Mouse (Mus musculus) liver (tissue): Measurements from ENCODE around the gene Camta1.
A peak's percentile ranks its signal among the peaks of the same experiment; 100 is the strongest.

Experiments
- DNase-seq: peaks from one replicate; pipeline ENCODE4 v3.0.0-alpha.2; 2020; ENCODE audit warnings: mixed read lengths

Gene Camta1

DNA sequence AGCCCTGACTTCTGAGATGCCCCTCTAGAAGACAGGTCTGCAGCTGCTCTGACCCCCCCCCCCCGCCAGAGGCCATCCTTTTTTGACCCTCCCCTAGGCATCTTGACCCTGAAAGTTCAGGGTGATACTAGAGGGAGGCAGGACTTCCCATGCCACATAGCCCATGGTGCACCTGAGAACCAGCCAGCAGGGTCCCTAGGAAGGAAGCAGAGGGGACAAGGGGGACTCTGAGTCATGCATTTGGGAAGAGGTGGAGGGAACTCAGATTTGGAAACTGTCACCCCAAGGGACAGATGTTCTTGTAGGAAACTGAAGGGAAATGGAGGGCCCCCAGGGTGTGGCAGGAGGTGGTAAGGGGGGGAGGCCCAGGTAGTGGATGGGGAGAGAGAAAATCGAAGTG, 723.1 kb downstream of the Camta1 start:
- no peak for DNase-seq

DNA sequence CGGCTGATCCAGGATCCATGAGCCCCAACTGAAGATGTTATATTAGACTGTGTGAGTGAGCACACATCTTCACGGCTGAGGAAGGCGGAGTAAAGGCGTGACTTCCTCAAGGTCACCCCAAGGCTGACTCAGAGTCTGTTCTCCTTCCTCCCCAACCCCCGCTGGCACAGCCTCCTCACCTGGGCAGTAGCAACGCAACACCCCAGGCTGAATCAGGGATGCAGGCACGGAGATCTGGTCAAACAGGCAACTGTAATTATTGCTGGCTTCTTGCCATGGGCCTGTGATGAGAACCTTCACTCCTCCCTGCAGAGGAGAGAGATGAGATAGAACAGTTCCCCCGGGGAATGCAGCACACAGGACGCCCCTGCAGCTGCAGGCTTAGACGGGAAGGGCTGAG, 723.5 kb downstream of the Camta1 start:
- DNase-seq, result no peak

DNA sequence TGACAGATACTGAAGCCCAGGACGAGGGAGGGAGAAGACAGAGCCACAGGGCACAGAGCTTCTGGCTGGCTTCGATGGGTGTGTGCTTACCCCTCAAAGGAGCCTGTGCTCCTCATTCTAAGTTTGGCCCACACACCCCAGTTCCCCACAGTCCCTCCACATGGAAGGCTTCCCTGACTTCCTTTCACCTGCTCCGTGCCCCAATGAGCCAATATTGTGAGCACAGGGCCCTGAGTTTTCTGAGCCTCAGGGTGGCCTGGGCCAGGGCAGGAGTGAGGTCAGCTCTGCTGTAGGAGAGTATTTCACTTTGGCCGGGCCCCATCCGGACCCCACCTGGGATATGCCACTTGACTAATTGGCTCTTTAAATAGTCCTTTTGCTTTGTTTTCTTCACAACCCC, 724.0 kb downstream of the Camta1 start:
- no peak for DNase-seq

DNA sequence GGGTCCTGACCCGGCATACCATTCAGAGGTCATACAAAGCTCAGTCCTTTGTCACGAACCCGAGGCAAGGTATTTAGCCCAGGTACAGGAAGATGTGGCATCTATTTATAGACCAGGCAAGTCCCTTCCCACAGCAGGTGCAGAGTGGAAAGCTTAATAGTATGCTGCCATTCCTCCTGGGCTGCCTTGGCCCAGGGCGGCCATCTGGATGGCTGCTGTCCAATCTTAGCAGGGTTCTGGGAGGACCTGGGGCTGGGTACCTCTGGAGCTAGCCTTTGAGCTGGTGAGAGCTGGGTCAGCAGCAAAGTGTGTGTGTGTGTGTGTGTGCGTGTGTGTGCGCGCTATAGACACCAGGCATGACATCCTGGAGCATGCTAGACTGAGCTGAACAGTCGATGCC, 726.2 kb downstream of the Camta1 start:
- DNase-seq, result no peak

DNA sequence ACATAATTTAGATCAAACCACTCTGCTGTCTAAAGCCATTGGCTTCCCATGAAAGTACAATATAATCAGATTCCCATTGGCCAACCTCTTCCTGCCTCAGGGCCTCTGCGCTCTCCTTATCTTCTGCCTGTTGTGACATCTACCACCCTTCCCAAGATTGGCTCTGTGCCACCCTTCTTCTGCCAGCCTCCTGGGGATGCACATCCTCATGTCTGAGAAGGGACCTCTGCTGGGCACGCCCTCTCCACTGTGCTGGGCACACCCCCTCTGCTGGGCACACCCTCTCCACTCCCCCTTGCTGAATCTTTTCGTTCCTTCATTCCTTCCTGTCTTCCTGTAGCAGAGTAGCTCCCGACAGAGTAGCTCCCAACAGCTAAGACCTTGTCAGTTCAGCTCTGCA, 727.9 kb downstream of the Camta1 start:
- no peak for DNase-seq

DNA sequence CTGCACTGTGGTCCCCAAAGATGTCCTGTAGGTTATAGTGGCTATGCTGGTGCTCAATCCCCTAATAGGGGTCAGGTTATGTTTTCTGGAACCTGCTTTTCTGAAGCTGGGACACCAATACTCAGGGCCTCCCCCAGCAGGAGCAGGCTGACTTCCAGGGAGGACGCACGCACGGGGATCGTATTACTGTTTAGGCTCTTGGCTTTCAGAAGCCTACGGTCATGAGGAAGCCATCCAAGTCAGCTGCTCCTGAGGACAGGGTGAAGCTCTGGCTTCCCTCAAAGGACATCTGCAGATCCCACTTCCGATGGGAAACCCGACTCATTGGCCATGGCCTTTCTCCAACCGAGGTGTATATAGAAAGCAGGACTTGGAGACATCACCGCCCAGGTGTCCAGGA, 729.2 kb downstream of the Camta1 start:
- no peak for DNase-seq

DNA sequence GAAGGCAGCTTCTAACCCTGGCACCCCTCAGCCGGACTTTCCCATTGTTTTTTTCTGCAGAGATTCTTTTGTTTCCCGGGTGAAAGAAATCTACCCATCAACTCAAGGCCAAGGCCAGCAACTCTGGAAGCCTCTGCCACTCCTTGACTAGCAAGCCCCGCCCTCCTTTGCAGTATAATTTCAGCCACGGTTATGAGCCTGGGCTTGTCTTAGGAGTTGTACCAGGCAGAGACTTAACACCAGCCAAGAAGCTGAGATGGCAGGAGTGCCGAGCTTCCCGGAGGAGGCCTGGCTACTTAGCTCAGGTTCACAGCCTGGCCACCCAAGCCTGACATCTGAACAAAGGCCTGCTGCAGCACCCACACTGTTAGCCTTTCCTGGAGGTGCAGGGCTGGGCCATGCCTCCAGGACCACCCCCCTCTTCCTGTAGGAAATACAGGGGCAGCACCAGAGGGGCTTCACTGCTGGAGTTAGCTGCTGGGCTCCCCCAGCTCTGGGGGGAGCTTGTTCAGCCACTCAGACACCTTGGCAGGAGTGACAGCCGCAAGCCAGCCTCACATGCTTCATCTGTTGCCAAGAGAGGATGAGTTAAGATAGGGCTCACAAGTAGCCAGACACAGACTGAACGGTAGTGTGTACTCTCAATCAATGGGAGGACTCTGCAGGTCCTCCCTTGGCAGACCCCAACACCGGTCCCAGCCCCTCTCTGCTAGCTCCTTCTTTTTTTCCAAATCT, 730.8 kb downstream of the Camta1 start:
- no peak for DNase-seq

DNA sequence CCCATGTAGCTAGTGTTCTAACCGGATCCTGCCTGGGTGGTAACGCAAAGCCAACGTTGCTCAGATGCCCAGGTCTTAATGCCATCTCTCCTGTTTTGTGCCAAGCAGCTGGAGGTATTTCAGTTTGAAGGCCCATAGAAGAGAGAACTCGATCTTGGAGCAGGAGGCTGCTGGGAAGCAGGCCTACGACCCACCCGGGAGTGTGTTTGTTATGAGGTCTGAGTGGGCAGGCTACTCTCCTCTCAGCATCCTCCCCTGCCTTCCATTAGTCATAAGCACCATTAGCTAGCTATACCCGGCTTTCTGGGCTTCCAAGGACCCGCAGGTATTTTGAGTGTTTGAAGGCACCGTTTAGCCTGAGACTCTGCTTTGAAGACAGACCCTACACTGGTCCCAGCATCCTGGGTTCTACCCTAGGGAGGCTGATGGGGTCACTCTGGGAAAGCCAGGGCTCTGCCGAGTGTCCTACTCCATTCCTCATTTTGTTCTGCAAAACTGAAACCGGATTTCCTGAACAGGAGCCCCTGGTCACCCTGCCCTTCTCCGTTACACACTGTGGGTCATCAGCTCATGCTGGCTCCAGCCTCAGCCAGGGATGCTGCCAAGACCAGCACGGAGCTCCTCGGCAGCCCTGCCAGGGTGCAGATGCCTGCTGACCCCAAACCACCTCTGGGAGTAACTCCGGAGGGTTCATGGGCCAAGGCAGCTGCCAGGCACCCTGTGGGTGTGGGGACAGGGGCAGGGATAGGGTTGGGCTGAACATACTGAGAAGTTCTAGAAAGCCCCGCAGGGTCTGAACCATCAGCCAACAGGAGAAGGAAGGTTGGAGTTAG, 731.7 kb downstream of the Camta1 start:
- no peak for DNase-seq

DNA sequence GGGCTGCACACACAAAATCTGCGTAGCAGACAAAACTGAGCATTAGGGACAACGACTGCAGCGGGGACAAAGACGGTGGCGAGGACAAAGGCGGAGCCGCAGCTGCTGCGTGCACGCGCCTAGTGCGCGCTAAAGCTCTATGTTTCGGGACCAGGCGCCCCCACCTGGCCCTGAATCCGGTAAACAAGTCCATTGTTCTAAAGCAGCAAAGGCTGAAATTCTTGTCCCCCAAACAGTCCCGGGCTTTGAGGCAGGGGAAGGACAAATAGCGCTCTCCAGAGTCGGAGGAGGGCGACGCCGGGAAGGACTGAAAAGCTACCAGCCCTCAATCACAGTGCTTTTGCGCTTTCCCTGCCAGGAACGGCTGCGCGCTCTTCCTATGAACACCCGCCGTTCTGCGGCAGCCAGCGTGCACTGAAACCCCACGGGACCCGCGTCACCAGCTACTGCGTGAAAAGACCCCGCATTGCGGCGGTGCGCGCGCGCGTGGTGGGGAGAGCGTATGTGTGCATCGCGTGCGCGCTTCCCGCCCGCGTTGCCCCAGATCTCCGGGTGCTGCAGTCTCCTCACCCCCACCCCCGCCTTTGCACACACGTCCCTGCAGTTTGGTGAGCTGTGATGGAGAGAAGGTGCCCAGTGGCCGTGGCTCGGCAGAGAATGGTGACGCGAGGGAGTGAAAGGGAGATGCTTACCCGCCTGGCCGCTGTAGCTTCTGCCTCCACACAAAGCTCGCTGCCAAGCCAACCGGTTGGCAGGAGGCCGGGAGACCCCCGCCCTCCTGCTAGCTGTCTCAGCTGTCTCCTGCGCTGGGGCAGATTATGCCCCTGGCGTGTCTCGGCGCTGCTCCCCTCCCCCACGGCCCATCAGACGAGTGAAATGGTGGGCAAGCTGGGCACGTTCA, 732.8 kb downstream of the Camta1 start:
- peak; percentile 46 for DNase-seq

DNA sequence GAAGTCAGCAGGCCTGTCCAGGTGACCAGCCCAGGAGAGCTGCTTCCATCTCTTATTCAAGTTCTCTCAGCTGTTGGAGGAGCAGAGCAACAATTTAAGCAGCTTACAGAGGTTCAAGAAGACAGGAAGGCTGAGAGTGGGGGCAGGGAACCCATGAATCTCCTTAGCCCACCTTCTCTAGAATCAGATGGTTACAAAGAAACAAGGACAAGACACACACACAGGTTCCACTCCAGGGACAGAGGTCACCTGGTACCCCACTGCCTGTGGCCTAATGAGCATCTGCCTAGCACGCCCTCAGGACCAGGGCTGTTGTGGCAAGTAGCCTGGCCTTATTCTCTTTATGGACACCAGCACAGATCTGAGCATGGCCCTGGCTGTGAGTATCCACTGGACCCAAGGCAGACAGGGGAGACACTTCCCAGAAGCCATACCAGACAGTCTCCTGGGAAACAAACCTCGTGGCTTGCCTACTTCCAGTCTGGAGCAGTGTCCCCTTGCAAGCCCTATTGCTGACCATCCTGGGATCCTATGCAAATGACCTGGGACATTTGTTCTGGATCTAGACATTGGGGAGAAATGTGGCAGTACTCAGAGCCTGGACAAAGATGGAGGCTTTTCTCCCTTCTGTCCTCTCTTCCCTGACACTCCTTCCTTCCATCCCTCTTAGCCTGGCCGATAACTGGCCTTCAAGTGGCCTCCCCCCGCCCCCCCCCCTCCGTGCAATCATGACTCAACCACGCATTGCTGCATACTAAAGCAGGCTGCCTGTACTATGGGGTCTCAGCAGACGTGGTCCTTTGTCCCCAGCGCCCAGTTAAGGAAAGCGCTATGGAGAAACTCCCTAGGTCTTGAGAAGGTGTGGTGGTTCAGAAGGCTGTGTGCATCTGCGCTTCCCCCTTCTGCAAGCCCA, 733.8 kb downstream of the Camta1 start:
- no peak for DNase-seq

DNA sequence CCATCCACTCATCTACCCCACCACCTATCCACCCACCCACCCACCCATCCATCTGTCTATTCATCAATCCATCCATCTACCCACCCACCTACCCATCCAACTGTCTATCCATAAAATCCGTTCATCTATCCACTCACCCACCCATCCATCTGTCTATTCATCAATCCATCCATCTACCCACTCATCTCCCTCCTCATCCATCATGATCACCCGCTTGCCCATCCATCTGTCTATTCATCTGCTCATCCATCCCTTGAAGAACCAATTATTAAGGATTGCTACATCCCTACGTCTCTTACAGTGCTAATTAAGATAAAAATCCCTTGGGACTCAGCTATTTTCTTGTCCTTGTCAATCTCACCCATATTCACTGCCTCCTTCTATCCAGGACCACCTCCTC, 742.8 kb downstream of the Camta1 start:
- DNase-seq, result no peak

DNA sequence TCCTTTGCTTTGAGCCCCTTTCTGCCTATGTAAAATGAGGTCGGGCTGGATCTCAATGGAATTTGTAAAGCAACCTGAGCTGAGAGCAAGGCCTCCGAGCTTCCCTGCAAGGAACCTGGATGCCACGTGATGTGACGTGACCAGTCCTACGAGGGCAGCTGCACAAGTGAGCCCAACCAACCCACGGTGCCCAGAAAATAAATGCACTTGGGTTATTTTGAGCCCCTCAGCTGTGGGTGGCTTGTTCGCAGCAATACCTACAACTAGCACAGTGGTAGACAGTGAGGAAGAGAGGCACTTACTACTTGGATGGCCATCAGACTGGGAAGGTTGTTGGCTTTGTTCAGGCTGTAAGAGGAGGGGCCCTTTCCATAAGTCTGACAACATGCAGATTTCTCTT, 747.1 kb downstream of the Camta1 start:
- DNase-seq, result no peak

DNA sequence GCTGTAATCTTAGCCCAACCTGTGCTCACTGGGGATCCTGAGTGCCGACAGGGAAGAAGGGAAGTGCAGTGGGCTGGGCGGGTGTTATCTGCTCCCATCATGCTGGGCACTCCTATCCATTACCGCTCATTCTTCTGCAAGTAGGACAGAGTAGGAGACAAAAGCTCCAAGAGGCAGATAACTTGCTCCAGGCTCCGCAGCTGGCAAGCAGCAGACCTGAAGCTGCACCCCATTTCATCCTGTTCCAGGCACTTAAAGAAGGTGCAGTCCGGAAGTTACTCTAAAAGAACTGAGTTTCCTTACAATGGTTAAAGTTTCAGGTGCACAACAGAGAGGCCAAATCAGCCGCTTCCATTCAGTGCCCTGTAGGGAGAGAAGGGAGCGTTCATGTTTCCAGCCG, 750.5 kb downstream of the Camta1 start:
- no peak for DNase-seq

DNA sequence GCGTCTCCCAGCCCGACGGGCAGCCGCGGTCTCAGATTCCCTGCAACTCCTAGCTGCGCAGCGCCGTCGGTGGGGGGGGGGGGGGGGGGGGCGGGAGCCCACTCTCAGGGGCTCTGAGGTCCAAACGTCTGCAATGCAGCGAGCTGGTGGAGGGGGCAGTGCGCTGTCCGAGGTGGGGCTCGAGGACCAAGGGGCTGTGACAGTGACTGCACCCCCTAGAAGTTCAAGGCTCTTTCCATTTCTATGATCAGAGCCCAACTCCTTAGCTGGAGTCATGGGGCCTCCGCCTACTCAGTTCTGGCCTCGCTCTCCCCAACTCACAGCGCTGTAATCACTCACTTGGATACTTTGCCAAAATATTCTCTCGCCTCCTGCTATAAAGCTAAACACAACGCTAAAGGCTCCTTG, 752.8 kb downstream of the Camta1 start:
- DNase-seq, result no peak

DNA sequence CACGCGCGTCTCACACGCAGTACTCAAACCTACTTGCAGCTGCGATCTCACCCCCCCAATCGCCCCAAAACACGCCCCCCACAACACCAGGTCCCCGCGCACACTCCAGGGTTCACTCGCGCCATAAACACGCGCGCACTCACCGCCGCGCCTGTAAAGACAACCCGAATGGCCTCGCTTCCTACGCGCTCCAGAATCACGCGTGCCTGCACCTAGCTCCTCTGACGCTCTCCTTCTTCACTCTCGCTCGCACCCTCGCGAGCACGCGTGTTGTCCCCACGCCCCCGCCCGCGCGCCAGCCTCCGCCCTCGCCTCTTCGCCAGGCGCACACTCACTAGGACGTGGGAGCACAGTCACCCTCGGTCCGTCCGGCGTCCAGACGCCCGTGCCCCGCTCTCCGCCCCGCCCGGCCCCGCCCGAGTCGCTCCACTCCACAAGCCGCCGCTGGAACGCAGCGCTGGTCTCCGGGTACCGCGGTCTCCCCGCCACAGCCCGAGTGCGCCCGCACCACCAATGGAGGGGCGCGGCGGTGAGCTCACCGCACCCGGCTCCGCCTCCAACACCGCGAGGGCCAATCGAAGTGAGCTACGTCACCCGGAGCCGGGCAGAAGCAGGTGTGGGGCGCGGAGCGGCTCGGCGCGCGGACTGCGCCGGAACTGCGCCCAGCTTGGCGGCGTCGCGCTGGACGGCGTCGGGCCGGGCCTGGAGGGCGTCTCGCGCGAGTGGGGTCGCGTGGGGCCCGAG, 753.5 kb downstream of the Camta1 start:
- peak; percentile 78 for DNase-seq

DNA sequence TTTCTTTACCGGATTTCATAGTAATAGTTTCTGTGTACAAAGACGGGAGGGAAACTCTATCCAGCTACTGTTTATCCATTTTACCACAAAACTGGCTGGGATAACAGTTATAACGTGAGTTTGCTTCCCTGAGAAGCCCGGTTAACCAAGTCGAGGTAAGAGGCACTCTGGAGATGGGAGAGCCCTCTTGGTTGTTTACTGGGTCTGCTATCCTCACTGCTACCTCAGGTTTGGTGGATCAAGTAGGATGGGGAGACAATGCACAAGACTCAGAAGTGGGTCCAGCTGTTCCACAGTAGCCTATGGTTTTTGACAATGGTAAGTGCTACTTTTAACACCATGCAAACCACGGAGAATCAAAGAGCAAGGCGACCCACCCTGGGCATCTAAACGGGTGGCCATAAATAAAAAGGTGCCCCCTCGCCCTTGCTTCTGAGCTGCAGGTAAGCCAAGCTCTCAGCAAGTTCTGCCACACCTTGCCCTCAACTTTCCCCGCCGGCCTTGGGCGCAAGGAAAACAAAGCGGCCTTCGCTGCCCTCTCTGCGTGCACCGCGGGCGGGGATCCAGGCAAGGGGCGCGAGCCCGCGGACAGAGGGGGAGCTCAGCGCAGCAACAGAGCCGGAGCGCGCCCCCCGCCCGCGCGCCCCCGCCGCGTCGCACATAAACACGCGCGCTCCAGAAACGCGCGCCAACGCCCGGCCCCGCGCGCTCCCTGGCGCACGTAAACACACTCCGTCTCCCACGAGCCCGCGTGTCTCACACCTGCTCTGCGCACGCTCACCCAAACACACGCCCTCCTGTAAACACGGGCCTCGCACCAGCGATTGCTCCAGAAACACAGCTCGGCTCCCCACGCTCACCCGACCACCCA, 754.3 kb downstream of the Camta1 start:
- no peak for DNase-seq

DNA sequence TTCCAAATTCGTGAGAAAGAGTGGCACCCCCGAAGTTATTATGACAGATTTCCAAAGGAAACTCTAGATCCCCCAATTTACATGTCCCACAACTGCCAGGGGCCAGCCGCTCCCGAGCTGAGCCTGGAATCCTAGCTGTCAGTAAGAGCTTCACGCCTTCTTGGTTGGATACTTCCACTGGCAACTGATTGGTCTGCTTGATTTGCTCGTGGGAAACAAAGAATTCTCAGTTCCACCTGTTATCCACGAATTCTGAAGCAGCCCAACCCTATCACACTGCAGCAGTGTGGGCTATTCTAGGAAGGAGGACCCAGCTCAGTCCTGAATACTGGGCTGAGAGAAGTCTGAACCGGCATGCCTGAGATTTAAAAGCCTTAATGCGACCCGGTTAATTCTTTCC, 755.2 kb downstream of the Camta1 start:
- no peak for DNase-seq

DNA sequence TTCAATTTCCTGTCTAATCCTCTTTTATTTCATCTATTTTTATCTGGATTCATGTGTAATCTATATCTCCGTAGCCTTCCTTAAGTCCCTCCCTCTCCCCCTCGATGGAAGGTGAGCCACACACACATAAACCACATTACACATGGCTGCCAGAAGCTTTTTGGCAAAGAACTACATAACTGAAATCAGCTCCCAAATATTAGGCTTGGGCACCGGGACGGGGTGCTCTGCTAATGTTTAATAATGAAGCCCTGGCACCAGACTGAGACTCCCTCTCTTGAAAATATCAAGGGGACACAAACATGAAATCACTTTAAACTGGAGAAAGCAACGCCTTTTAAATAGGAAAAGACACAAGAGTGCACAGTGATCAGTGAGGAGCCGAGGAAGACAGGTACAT, 755.8 kb downstream of the Camta1 start:
- DNase-seq, result no peak

DNA sequence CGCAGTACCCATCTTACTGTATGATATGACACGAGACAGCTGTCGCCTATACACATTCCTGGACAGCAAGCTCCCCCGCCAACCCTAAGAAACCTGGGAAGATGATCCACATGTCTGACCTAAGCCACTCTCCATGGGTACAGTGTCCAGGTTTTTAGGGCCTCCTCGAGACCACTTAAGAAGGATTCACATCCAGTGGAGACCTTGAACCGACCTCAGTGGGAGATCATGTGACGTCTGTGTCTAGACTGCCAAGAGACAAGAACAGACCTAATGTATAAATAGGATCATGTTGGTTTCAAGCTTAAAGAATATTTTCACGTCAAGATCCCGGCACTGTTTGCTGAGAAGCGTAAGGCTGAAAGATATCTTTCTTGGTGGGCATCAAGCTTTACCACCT, 757.5 kb downstream of the Camta1 start:
- DNase-seq, result no peak

DNA sequence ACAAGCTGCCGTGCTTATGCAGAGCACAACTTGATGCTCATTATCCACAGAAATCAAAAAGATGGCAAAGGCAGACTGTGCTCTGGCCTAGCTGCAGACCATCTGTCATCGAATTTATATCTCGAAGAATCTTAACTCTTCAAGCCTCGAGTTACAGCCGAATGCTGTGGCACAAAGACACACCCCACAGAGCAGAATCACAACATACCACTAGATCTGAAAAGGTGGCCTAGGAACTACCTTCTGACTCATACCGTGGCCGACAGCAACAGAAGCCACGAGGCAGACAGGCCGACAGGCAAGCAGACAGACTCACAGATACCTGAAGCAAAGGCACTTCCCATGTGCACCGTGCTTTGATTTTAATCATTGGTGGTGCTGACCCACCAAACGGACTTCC, 758.0 kb downstream of the Camta1 start:
- no peak for DNase-seq

DNA sequence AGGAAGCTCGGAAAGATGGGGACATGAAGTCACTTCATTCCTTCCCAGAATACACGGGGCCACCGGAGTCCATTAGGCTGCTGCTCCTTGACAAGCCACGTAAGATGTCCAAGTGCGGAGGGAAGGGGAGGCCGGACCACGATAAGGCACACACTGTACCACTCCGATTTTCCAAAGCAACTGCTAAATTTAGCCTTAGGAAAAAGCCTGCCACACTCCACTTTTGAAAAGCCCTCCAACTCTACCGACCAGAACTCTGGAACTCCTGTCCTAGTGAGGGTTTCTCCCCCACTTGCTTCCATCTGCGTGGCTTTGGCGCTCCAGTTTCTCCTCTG, 764.6 kb downstream of the Camta1 start:
- no peak for DNase-seq
